Mouse (Mus musculus) heart, postnatal 0 days (tissue): ENCODE data around the gene Urb1.

Experiments used
- CTCF ChIP-seq: IDR thresholded peaks from 2 replicates; pipeline ENCODE4 v1.5.1; 2016; ENCODE audit warnings: antibody characterized with exemption, control low read depth, low read depth
- EP300 ChIP-seq: IDR thresholded peaks from 2 replicates; pipeline ENCODE4 v1.6.1; 2016; ENCODE audit warnings: antibody characterized with exemption, low read depth

- TF ChIP-seq CTCF (no peak), EP300 (no peak)
Observed at GRCm38 (mm10) chr16:90798848-90799247, 11.4 kb downstream of the Urb1 start.
